Mouse (Mus musculus): ENCODE results near the gene Rnaseh2c. TPM values are rescaled to one million over a fixed set of nuclear protein-coding genes. Genes with fewer than 3 reads are reported as not detected.

The Rnaseh2c gene
- polyA plus RNA-seq, 1 experiment: 56.5 TPM

DNA sequence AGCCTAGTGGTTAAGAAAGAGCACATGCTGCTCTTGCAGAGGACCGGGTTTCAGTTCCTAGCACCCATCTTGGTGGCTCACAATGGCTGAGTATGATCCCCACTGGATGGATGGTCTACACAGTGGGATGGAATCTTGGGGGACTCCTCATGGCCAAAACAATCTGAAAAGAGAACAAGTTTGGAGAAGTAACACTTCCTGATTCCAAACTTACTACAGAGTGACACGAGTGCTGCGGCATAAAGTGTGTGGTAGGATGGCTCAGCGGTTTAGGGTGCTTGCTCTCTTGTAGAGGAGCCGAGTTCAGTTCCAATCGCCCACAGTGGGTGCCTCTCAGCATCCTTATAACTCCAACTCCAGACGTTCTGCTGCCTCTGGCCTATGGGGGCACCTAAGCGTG is 23.6 kb downstream of the Rnaseh2c start:
- no peak for DNase-seq (ENCODE audit: extremely low spot score in 1 of 2, low spot score in 1 of 2)

DNA sequence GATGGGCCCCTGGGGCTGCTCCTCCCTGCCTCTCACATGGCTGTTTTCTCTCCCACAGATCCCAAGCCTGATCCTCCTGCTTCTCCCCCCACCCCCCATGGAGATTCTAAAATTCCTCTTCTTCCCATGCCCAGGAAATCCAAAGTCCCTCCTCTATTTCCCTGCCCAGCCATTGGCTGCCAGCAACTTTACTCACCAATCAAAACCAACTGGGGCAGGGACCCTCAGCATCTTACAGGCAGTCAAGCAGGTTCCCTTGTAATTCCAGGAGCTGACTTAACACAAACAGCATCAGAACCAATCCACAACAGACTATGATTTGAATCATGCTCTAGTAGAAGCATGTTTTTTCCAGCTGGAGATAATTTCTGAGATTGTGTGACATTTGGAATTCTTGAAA is 28.2 kb downstream of the Rnaseh2c start:
- no peak for DNase-seq (ENCODE audit: extremely low spot score in 1 of 2, low spot score in 1 of 2)

DNA sequence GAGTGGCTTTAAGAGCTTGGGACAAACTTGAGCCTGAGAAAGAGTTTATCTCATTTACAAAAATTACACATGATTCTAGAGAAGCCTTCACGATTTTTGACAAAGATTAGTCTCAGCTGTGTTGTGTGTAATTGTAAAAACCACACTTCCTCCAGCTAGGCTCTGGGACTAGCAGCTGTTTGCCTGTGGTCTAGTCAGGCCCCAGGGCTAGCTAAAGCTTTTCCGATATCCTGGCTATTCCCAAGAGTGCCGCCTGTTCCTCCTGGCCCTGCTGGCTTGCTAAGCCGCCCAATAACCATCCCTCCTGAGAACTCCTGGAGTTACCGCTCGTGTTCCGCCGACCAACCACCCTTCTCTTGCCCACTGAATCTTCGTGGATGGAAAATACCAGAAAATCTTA is 30.4 kb downstream of the Rnaseh2c start:
- no peak for DNase-seq (ENCODE audit: extremely low spot score in 1 of 2, low spot score in 1 of 2)

DNA sequence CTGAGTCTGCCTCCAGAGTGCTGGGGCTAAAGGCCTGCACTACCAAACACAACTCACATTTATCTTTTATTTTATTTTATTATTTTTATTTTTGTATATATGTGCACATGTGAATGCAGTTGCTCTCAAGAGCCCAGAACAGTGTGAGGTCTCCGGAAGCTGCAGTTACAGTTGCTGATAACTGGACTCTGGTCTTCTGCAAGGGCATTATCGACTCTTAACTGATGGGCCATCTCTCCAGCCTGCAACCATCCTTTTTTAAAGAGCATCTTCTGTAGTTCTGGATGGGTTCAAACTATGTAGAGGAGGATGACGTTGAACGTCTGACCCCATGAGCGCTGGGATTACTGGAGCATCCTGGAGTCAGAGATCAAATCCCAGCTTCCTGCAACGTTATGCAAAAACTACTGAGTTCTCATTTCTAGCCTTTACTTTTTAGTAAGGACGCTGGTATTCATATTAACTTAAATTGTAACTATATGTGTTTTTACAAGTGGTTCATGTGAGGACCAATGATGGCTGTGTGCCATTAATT is 34.4 kb downstream of the Rnaseh2c start:
- DNase-seq (ENCODE audit: extremely low spot score in 1 of 2, low spot score in 1 of 2): no peak

DNA sequence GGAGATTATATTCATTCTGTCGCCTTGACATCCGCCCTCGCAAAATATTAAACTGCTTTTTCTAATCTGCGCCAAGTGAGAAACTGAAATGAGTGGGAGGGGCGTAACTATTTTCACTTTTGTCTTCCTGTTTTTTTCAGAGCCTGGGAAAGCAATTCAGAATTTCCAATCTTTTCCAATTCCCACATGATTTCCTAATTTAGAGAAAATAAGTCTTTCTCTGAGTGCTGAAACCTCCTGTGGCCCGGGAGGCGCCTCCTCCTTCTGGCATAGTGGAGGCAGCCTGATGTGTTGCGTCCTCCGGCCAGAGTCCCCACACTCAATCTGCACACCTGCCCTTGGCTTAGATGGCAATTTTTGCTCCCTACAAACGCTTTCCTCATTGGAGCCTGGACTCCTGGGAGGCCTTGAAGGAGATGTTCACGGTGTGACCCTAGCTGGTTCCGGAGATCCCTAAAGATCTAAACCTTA is 34.9 kb downstream of the Rnaseh2c start:
- DNase-seq (ENCODE audit: extremely low spot score in 1 of 2, low spot score in 1 of 2): peak in 1 of 2 experiments; percentile 49

DNA sequence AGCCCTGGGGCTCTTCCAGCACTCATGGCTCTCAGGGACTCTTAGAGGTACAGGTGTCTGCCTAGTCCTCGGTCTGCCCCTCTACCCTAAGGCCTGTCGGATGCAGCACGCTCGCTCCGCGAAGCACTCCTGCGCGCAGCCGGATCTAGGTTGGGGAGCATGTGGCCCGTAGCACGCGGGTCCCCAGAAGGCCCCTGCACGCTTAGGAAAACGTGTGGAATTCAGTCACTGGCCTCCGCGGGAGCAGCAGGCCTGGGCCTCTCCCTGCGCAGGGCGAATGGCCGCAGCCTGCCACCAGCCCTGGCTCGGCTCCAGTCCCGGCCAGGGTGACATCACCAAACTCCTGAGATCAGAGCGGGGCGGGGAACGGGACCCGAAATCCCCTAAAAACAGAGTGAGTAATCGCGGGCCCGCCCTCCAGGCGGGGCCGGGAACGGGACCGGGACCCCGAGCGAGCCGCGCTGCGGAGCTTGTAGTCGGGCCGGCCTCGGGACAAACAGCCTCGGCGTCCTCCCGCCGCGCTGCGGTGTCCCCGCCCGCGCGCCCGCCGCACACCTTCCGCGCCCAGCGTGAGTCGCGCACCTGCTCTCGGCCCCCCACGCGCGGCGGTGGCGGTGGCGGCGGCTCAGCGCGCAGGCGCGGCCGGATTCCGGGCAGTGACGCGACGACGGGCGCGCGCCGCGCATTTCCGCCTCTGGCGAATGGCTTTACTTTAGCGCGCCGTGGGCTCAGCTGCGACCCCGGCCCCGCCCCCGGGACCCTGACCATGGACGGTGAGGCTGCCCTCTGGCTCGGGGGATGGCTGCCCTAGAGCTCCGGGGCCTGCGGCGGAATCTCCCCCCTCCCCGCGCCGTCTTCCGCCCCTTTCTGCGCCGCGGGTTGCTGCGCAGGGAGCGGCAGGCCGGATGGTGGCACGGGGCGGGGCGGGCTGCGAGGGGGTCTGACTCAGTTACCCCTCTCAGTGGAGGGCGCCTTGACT is 35.7 kb downstream of the Rnaseh2c start, which contains the start of gene Rela:
TSS of gene Rela (plus strand) at position 415 of the 979 bp plus-strand sequence.
- DNase-seq (ENCODE audit: extremely low spot score in 1 of 2, low spot score in 1 of 2): peak; percentile 65 to 91

DNA sequence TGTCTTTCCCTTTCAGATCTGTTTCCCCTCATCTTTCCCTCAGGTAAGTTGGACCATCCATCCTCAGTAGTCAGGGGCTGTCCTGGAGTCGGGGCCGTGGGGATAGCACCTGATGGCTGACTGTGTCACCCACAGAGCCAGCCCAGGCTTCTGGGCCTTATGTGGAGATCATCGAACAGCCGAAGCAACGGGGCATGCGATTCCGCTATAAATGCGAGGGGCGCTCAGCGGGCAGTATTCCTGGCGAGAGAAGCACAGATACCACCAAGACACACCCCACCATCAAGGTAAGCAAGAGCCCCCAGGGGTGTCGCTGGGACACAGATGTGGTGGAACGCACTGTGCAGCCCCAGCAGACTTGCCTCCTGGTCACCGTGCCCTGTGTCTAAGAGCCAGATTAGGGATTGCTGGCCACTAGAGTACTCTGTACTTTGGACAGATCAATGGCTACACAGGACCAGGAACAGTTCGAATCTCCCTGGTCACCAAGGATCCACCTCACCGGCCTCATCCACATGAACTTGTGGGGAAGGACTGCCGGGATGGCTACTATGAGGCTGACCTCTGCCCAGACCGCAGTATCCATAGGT is 36.8 kb downstream of the Rnaseh2c start:
- DNase-seq (ENCODE audit: extremely low spot score in 1 of 2, low spot score in 1 of 2): no peak

DNA sequence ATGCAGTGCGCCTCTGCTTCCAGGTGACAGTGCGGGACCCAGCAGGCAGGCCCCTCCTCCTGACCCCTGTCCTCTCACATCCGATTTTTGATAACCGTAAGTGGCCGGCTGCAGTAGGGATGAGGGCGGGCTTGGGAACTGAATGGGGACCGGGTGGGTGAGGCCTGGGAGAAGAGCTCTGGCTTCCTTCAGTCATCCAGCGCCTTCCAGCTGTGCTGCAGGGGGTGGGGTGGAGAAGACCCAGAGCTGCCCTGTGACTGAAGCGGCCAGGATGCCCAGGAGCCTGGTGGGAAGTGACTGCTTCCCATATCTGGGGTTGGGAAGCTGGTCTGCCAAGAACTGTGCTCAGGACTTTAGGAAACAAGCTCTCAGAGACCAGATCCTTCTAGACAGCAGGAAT is 38.7 kb downstream of the Rnaseh2c start:
- no peak for DNase-seq (ENCODE audit: extremely low spot score in 1 of 2, low spot score in 1 of 2)

DNA sequence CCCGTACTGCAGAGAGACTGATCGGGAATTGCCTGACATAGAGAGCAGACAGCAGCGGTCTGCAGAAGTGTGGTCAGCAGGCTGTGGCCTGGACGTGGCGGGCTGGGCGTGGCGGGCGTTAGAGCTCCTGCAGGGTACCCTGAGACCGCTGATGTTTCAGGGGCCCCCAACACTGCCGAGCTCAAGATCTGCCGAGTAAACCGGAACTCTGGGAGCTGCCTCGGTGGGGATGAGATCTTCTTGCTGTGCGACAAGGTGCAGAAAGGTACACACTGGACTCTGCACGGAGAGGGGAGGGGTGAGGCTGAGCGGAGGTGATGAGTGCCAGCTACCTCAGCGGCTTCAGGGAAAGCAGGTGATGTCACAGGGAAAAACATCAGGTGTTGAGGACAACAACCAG is 39.3 kb downstream of the Rnaseh2c start:
- DNase-seq (ENCODE audit: extremely low spot score in 1 of 2, low spot score in 1 of 2): no peak

DNA sequence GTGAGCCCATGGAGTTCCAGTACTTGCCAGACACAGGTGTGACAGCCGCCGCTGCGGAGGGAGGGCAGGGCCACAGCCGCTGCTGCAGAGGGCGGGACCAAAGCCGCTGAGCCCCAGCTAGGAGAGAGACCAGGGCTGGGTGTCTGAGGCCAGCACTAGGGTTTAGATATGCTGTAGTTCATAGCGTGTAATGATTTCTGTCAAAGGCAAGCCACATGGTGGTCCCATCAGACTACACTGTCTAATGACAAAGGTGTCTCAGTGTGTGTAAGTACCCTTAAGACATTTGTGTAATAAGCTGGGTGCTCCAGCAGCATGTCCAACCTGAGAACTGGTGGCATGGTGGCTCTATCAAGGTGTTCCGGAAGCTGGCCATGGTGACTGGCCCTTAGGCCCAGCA is 40.0 kb downstream of the Rnaseh2c start:
- no peak for DNase-seq (ENCODE audit: extremely low spot score in 1 of 2, low spot score in 1 of 2)

DNA sequence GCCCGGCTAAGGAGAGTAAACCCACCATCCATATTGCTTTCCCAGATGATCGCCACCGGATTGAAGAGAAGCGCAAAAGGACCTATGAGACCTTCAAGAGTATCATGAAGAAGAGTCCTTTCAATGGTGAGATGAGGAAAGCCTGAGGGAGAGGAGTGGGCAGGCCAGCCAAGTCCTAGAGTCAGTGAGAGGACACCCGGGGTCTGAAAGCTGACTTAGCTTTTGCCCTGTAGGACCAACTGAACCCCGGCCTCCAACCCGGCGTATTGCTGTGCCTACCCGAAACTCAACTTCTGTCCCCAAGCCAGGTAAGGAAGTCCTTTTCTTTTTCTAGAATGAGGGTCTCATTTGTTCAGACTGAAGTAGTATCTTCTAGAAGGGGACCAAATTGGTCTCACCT is 43.6 kb downstream of the Rnaseh2c start:
- DNase-seq (ENCODE audit: extremely low spot score in 1 of 2, low spot score in 1 of 2): no peak

DNA sequence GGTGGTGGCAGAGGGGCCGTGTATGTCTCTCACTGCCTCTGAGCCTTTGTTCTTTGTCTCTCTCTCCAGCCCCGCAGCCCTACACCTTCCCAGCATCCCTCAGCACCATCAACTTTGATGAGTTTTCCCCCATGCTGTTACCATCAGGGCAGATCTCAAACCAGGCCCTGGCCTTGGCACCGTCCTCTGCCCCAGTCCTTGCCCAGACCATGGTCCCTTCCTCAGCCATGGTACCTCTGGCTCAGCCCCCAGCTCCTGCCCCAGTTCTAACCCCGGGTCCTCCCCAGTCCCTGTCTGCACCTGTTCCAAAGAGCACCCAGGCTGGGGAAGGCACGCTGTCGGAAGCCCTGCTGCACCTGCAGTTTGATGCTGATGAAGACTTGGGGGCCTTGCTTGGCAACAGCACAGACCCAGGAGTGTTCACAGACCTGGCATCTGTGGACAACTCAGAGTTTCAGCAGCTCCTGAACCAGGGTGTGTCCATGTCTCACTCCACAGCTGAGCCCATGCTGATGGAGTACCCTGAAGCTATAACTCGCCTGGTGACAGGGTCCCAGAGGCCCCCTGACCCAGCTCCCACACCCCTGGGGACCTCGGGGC is 45.2 kb downstream of the Rnaseh2c start:
- DNase-seq (ENCODE audit: extremely low spot score in 1 of 2, low spot score in 1 of 2): no peak

DNA sequence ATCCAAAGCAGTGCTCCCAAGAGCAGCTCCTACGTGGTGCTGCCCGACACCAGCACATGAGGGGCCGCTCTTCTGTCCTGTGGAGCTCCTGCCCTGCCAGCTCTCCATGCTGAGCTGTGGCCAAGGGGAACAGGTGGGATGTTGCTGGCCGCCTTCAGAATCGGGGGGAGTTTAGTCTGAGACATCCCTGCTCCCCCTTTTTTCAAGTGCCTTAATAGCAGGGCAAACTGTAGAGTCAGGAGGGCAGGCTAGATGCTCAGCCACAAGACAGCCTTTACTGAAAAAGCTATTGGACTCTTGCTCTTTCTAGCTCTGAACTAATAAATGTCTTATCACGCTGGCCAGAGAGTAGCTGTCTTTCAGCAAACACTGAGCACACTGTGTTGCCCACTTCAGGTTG is 46.1 kb downstream of the Rnaseh2c start:
- DNase-seq (ENCODE audit: extremely low spot score in 1 of 2, low spot score in 1 of 2): no peak

DNA sequence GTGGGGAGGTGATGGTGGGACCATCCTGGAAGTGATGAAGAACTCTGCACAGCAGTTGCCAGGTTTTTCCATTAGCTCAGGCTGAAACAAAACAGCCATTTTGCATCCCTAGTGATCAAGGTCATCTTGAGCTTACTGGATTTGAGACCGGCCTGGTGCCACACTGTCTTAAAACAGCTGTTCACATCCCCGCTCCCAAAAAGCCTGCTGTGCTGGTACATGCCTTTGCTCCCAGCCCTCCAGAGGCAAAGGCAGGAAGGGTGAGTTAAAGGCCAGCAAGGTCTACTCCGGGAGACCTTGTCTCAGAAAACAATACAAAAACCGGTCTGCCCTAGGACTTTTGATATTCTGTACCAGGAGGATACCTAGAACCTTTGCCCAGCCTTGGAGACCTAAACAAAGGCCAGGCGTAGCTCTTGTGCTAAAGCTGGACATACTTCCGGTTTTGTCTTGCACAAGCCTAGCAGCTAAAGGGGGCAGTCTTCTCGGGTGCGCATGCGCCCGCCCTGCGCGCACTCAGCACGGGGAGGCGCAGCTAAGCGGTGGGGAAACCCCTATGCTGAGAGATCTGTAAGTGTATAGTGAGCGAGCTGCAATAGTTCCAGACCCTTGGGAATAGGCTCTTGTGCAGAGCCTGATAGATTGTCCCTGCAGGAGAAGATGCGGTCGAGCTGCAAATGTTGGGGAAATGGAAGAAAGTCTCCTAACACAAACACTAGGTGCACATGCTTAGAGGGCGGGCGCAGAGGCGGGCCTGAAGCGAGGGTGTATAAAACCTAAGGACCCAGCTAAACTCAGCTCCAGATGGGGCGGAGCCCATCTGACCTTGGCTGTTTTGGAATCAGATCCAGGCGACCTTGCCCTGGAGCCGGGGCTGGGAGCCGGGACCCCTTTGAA is 47.0 kb downstream of the Rnaseh2c start:
- DNase-seq (ENCODE audit: extremely low spot score in 1 of 2, low spot score in 1 of 2): peak; percentile 69 to 83

DNA sequence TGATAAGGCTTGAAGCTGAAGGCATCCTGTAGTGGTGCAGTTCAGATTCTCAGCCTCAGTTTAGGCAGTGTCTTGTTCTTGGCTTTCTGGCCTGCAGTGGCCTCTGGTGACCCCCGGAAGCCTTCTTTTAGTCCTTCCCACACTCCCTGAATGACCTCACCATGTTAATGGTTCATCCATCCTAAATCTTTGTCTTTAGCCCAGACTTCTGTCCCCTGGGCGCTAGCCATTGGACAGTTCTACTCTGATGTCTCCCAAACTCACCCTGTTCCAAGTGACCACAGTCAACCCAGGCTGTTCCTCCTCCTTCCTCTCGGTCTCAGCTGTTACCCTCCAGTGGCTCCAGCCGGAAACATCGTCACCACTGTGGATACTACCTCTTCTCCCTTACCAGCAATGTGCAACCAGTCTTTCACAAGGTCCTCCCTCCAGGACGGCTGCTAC is 47.6 kb downstream of the Rnaseh2c start:
- no peak for DNase-seq (ENCODE audit: extremely low spot score in 1 of 2, low spot score in 1 of 2)

DNA sequence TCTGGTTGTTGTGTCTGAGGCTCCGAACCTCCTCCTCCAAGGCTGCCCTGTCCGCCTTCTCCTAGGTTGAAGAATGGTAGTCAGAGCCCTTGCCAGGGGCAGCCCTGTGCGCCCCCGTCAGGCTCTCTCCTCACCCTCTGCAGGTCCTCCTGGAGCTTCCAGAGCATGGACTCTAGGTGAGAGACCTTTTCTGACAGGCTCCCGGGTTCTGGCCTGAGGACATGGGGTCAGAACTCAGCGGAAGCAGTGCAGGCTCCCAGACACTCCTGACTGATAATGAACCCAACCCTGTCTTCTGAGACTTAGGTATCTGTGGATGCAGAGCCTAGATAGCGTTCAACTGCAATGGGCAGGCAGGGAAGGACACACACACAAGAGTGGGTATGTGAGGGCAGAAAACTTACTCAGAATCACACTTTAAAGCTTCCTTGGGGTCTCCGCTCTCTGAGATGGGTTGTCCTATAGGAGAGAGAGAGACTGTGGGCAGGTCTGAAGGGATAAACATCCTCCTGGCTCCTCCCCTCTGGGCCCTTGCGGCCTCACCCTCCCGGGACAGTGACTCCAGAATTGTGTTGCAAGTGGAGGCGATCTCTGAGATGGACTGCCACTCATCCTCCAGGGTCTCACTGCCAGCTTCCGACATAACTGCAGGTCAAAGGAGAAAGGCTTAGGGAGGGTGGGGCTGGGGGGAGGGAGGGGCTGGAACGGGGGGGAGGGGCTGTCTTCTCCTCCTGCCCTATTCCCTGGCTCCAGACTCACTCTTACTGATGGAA is 50.0 kb downstream of the Rnaseh2c start:
- no peak for DNase-seq (ENCODE audit: extremely low spot score in 1 of 2, low spot score in 1 of 2)

DNA sequence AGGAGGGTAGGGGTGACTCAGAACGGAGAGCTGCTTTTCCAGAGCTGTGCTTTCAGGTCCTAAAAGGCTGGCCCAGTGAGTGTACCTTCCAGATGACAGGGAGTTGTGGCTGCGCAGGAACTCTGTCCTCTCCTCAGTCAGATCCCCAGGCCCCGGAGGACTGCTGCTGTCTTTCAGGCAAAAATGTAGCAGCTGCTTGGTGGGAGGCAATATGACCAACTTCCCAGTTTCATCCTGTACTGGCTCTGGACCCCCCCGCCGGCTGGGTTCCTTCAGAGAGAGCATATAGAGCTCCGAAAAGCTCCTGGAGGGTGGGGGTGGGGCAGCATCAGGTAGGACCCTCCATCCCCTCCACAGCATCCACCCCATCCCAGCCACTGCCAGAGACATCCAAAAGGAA is 50.9 kb downstream of the Rnaseh2c start:
- peak in 1 of 2 experiments; percentile 28 for DNase-seq (ENCODE audit: extremely low spot score in 1 of 2, low spot score in 1 of 2)

DNA sequence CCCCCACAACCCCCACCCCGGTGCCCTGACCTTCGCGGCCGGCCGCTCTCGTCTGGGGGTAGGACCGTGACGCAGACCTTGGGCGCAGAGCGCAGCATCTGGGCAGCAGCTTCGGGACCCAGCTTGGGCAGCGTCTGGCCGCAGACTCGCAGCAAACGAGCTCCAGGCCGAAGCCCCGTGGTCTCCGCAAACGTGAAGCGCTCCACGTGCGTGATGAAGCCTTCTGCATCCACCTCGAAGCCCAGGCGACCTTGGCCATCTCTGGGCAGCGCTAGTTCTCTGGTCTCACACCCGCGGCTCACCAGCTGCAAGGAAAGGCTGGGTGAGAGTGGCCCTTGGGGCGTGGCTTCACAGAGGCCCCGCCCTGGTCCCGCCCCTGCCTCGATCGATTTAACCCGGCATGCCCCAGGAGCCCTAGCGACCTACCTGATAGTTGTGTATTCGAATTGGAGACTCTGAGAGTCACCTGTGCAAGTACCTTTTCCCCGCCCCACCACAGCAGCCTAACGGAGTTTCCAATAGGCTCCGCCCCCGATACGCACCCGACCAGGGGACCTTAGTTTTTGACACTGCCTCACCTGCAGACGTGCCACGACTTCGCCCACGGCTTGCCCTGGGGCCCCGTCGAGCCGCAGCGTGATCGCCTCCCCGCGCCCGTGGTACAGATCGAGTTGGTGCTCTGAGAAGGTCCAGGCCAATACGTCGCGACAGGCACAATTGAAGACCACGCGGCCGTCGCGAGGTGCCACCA is 52.5 kb downstream of the Rnaseh2c start:
- no peak for DNase-seq (ENCODE audit: extremely low spot score in 1 of 2, low spot score in 1 of 2)

Measured in frontal cortex, adult 2 months (tissue).